Mouse (Mus musculus): Measurements from ENCODE around the gene 6430531B16Rik.

DNA sequence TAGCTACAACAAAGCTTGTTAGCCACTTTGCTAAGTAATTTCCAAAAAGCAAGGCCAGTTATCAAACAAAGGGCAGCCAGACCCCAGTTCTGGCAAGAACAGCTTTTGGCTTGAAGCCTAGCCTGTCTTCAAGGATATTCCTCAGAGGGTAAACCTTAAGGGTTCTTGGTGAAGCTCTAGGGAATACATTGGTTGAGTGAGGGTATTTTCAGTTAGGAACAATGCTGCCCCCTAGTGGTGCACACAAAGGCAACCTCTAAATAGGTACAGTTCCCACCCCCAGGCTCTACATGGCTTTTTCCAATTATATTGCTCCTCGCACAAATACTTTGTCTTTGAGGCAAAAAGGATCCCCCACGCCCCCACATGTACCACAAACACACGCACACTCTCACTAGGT, 16.1 kb upstream of the 6430531B16Rik start:
- TF ChIP-seq CTCF (IDR thresholded peaks at IDR 0.05; ENCODE audit: low read depth) (peak; percentile 77), EP300 (IDR thresholded peaks at IDR 0.05; ENCODE audit: low read depth) (no peak)

All from liver, embryonic 14.5 days (tissue).